Mouse (Mus musculus) midbrain, postnatal 0 days (tissue): ENCODE measurements at regions not wholly inside any gene's neighbourhood (a gene's known extent, or its start where the extent isn't known, plus 50 kb on each side); places are given as distances from the start of the nearest gene placed in this dataset.

Experiments used
- ATAC-seq: fragments of 200-750 bp; cut with Nextera tagmentation; 2 replicates; pipeline ENCODE4 v1.8.0; 2017; ENCODE audit warnings: moderate number of reproducible peaks, mild to moderate bottlenecking, moderate TSS enrichment, moderate library complexity; ENCODE audit not compliant: low FRiP score
- DNase-seq: peaks from one replicate; pipeline ENCODE4 v3.0.0-alpha.2; 2015; ENCODE audit warnings: low spot score
- H3K27ac ChIP-seq: fragments of 300-500 bp; sonication (generic); 2 replicates; pipeline ENCODE4 v1.5.1; 2014; ENCODE audit warnings: low read depth, mild to moderate bottlenecking, low read length, mixed read lengths
- H3K27me3 ChIP-seq: fragments of 300-500 bp; sonication (generic); 2 replicates; pipeline ENCODE4 v1.6.1; 2014; ENCODE audit warnings: low read length, control low read depth, mixed read lengths; ENCODE audit not compliant: insufficient read depth
- H3K36me3 ChIP-seq: fragments of 300-500 bp; sonication (generic); 2 replicates; pipeline ENCODE4 v1.6.1; 2014; ENCODE audit warnings: low read length, control low read depth, mixed read lengths; ENCODE audit not compliant: insufficient read depth
- H3K4me1 ChIP-seq: fragments of 300-500 bp; sonication (generic); 2 replicates; pipeline ENCODE4 v1.6.1; 2014; ENCODE audit warnings: mild to moderate bottlenecking, control low read depth, antibody characterized with exemption, low read length, mixed read lengths; ENCODE audit not compliant: insufficient read depth
- H3K4me2 ChIP-seq: fragments of 300-500 bp; sonication (generic); 2 replicates; pipeline ENCODE4 v1.6.1; 2014; ENCODE audit warnings: low read depth, mild to moderate bottlenecking, low read length, mixed read lengths; ENCODE audit not compliant: poor library complexity, severe bottlenecking
- H3K4me3 ChIP-seq: fragments of 300-500 bp; sonication (generic); 2 replicates; pipeline ENCODE4 v1.5.1; 2014; ENCODE audit warnings: low read depth, mild to moderate bottlenecking, low read length, moderate library complexity
- H3K9ac ChIP-seq: fragments of 300-500 bp; sonication (generic); replicated peaks from 2 replicates; pipeline ENCODE4 v1.6.1; 2014; ENCODE audit warnings: mild to moderate bottlenecking, low read length, moderate library complexity, mixed read lengths; ENCODE audit not compliant: poor library complexity, severe bottlenecking
- H3K9me3 ChIP-seq: fragments of 300-500 bp; sonication (generic); 2 replicates; pipeline ENCODE4 v1.6.1; 2016; ENCODE audit warnings: low read length, control low read depth
- CTCF ChIP-seq: IDR thresholded peaks from 2 replicates; pipeline ENCODE4 v1.5.1; 2016; ENCODE audit warnings: antibody characterized with exemption, mild to moderate bottlenecking
- WGBS: fragments of 180-500 bp; shearing (Covaris S2); extraction: QIAGEN DNeasy Blood & Tissue Kit; methylation state at CpG from one replicate; pipeline ENCODE4 v1.1.7; 2014; 5-methylcytosine and 5-hydroxymethylcytosine counted together

DNA sequence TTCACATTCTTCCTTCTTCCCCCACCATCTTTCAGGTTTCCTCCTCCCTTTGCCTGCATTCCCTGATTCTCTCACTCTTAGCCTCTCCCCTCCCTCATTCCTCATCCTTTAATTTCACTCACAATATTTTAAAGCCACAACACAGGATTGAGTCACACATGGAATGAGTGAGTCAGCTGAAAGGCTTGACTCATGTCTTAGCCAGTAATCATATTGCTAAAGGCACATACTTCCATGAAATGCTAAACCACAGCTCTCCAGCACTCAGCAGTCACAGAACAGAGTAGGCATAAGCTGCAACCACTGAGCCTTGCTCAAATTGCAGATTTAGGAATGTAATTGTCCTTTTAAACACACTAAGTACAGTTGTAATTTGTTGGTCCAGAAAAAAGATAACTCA is 386.2 kb downstream of the Phex start:
- Histone ChIP-seq H3K27ac (no peak overlapping the region), H3K36me3 (no peaks in the 10 kb centered on the region), H3K4me2 (no peak overlapping the region), H3K27me3 (no peaks in the 10 kb centered on the region), H3K9me3 (no peaks in the 10 kb centered on the region), H3K9ac (no peak overlapping the region), H3K4me1 (no peaks in the 10 kb centered on the region), H3K4me3 (no peak overlapping the region)
- no peak for ATAC-seq
- TF ChIP-seq CTCF: no peak
- no peak for DNase-seq

GRCm38 (mm10) chrX:157024343-157024742 is 390.8 kb downstream of the Phex start:
- DNase-seq (no peak), ATAC-seq (no peak)
- Histone ChIP-seq H3K4me2 (no peak overlapping the region), H3K9ac (no peak overlapping the region), H3K27ac (no peak overlapping the region), H3K27me3 (no peaks in the 10 kb centered on the region), H3K4me1 (no peaks in the 10 kb centered on the region), H3K4me3 (no peak overlapping the region), H3K36me3 (no peaks in the 10 kb centered on the region), H3K9me3 (no peaks in the 10 kb centered on the region)
- no peak for TF ChIP-seq CTCF

- WGBS: 78% methylated on average over 1 of the region's 1 CpGs
- H3K27me3 ChIP-seq: no peaks in the 10 kb centered on the region
- H3K9ac ChIP-seq: no peak overlapping the region
- H3K36me3 ChIP-seq: no peaks in the 10 kb centered on the region
- DNase-seq (no peak), ATAC-seq (no peak)
- H3K4me3 ChIP-seq: no peak overlapping the region
- TF ChIP-seq CTCF: no peak
- no peaks in the 10 kb centered on the region for H3K4me1 ChIP-seq
- H3K9me3 ChIP-seq: no peaks in the 10 kb centered on the region
- no peak overlapping the region for H3K27ac ChIP-seq
- no peak overlapping the region for H3K4me2 ChIP-seq
Observed at GRCm38 (mm10) chrX:157021851-157022250, 393.3 kb downstream of the Phex start.

GRCm38 (mm10) chrX:157020337-157020736 is 394.8 kb downstream of the Phex start:
- H3K9ac ChIP-seq: no peak overlapping the region
- DNase-seq: no peak
- H3K27ac ChIP-seq: no peak overlapping the region
- H3K4me3 ChIP-seq: no peak overlapping the region
- TF ChIP-seq CTCF: no peak
- H3K4me1 ChIP-seq: no peaks in the 10 kb centered on the region
- ATAC-seq: no peak
- no peaks in the 10 kb centered on the region for H3K36me3 ChIP-seq
- no peaks in the 10 kb centered on the region for H3K9me3 ChIP-seq
- no peaks in the 10 kb centered on the region for H3K27me3 ChIP-seq
- 79% methylated on average over 3 of the region's 3 CpGs for WGBS
- no peak overlapping the region for H3K4me2 ChIP-seq

GRCm38 (mm10) chrX:156989986-156990518 is 425.1 kb downstream of the Phex start:
- no peak for TF ChIP-seq CTCF
- H3K9ac ChIP-seq: no peak overlapping the region
- no peaks in the 10 kb centered on the region for H3K27me3 ChIP-seq
- DNase-seq: no peak
- H3K4me3 ChIP-seq: no peak overlapping the region
- no peak overlapping the region for H3K27ac ChIP-seq
- ATAC-seq: no peak
- no peak overlapping the region for H3K4me2 ChIP-seq
- no peaks in the 10 kb centered on the region for H3K9me3 ChIP-seq
- 73% methylated on average over 2 of the region's 2 CpGs for WGBS
- no peaks in the 10 kb centered on the region for H3K36me3 ChIP-seq
- no peaks in the 10 kb centered on the region for H3K4me1 ChIP-seq

- H3K4me1 ChIP-seq: no peaks in the 10 kb centered on the region
- H3K27ac ChIP-seq: no peak overlapping the region
- no peak overlapping the region for H3K4me2 ChIP-seq
- TF ChIP-seq CTCF: no peak
- H3K9ac ChIP-seq: no peak overlapping the region
- H3K36me3 ChIP-seq: no peaks in the 10 kb centered on the region
- ATAC-seq (no peak), DNase-seq (no peak)
- H3K4me3 ChIP-seq: no peak overlapping the region
- no peaks in the 10 kb centered on the region for H3K9me3 ChIP-seq
- no peaks in the 10 kb centered on the region for H3K27me3 ChIP-seq
- WGBS: 79% methylated on average over 1 of the region's 1 CpGs
Observed at GRCm38 (mm10) chrX:156947093-156947492, 468.0 kb downstream of the Phex start.
